Mouse (Mus musculus): ENCODE measurements around the gene Gon4l. TPM values are rescaled to one million over a fixed set of nuclear protein-coding genes. Genes with fewer than 3 reads are reported as not detected.
"Not testable (repeated sequence)": the region's sequence is repeated elsewhere in the genome, so short reads cannot be mapped to it uniquely, and the experiment has no call there.

Gene Gon4l
- polyA plus RNA-seq, 1 experiment from 2014 or later = 15.7 TPM

DNA sequence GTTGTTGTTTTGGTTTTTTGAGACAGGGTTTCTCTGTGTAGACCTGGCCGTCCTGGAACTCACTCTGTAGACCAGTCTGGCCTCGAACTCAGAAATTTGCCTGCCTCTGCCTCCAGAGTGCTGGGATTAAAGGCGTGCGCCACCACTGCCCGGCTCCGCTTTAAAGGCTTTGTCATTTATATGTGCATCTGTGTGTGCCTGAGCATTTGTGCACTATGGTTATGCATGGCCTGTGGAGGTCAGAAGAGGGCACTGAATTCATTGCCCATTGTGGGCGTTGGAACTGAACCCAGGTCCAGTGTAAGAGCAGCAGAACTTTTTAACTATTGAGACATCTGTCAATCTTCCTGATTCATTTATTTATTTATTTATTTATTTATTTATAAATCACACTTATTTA, 58.0 kb downstream of the Gon4l start:
- not testable (repeated sequence) for H3K4me3 ChIP-seq (ENCODE audit: low read depth, low read length)

DNA sequence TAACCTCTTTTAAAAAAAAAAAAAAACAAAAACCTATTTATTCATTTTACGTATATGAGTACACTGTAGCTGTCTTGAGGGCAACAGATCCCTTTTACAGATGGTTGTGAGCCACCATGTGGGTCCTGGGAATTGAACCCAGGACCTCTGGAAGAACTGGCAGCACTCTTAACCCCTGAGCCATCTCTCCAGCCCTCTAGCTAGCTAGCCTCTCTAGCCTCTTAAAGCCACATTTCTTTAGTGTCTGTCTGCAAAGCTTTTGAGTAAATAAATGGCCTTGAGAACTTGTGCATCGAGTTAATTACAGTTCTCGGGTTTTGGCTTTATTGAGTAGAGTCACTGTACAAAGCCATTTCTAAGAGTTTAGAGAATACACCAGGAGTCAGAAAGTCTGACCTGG, 69.8 kb downstream of the Gon4l start:
- Histone ChIP-seq H3K4me2 (replicated peaks; ENCODE audit: low read depth, low read length) (no peak overlapping the region), H3K4me3 (ENCODE audit: low read depth, low read length) (no peak overlapping the region), H3K27ac (ENCODE audit: low read length) (no peak overlapping the region), H3K36me3 (ENCODE audit: control insufficient read depth, insufficient read depth, low read length) (peaks cover 77% of the 10 kb centered on the region), H3K9me3 (ENCODE audit: control insufficient read depth, low read depth, low read length) (no peaks in the 10 kb centered on the region), H3K27me3 (ENCODE audit: control insufficient read depth, insufficient read depth, low read length) (no peaks in the 10 kb centered on the region), H3K9ac (replicated peaks; ENCODE audit: low read depth, low read length) (no peak overlapping the region), H3K4me1 (ENCODE audit: control insufficient read depth, insufficient read depth, low read length) (no peaks in the 10 kb centered on the region)
- WGBS = 85% methylated on average over 3 of the region's 3 CpGs
- no peak for ATAC-seq (ENCODE audit: insufficient number of reproducible peaks, insufficient read depth, low FRiP score, low read depth)

More for the DNA sequence above, 58.0 kb downstream of the Gon4l start:
- not testable (repeated sequence) for H3K27ac ChIP-seq (ENCODE audit: low read length); H3K9ac ChIP-seq (replicated peaks; ENCODE audit: low read depth, low read length); ATAC-seq (ENCODE audit: insufficient number of reproducible peaks, insufficient read depth, low FRiP score, low read depth); H3K4me1 ChIP-seq (ENCODE audit: control insufficient read depth, insufficient read depth, low read length); H3K9me3 ChIP-seq (ENCODE audit: control insufficient read depth, low read depth, low read length); H3K4me2 ChIP-seq (replicated peaks; ENCODE audit: low read depth, low read length); H3K27me3 ChIP-seq (ENCODE audit: control insufficient read depth, insufficient read depth, low read length); H3K36me3 ChIP-seq (ENCODE audit: control insufficient read depth, insufficient read depth, low read length)
- WGBS = 95% methylated on average over 7 of the region's 7 CpGs

DNA sequence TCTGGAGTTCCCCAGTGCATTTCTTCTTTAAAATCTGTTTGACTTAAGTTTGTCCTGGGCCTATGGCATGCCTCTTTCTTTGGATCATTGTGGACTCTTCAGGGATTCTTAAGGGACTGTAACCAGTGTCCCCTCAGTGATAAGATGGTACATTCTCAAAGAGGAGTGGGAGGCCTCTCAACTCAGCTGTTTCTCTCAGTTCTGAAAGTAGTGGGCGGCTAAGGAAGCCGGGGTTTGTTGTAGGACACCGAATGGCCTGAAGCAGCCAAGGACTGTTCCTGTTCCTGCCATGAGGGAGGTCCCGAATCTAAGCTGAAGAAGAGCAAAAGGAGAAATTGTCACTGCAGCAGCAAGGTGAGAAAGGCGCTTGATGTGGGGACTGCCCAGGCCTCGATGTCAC, 70.2 kb downstream of the Gon4l start:
- no peak overlapping the region for H3K4me2 ChIP-seq (replicated peaks; ENCODE audit: low read depth, low read length)
- H3K9ac ChIP-seq (replicated peaks; ENCODE audit: low read depth, low read length) = no peak overlapping the region
- no peak overlapping the region for H3K27ac ChIP-seq (ENCODE audit: low read length)
- no peaks in the 10 kb centered on the region for H3K27me3 ChIP-seq (ENCODE audit: control insufficient read depth, insufficient read depth, low read length)
- ATAC-seq (ENCODE audit: insufficient number of reproducible peaks, insufficient read depth, low FRiP score, low read depth) = no peak
- no peaks in the 10 kb centered on the region for H3K9me3 ChIP-seq (ENCODE audit: control insufficient read depth, low read depth, low read length)
- peaks cover 81% of the 10 kb centered on the region for H3K36me3 ChIP-seq (ENCODE audit: control insufficient read depth, insufficient read depth, low read length)
- 87% methylated on average over 6 of the region's 6 CpGs for WGBS
- no peaks in the 10 kb centered on the region for H3K4me1 ChIP-seq (ENCODE audit: control insufficient read depth, insufficient read depth, low read length)
- no peak overlapping the region for H3K4me3 ChIP-seq (ENCODE audit: low read depth, low read length)

DNA sequence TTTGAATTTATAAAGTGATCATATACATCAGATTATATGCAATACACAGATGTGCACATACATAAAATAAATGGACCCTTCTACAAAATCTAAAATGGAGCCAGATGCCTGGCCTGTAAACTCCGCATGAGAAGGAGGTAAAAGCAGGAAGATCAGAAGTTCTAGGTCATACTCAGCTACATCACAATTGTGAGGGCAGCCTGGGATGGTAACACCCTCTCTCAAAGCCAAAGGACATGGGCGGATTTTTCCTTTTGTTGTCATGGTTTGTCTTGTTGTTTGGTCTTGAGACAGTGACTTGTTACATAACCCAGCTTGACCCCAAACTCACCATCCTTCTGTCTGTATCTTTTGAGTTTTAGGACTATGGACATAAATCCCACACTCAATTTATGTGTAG, 70.7 kb downstream of the Gon4l start:
- H3K9ac ChIP-seq (replicated peaks; ENCODE audit: low read depth, low read length) = no peak overlapping the region
- H3K4me2 ChIP-seq (replicated peaks; ENCODE audit: low read depth, low read length) = no peak overlapping the region
- WGBS = 92% methylated on average over 2 of the region's 2 CpGs
- no peak overlapping the region for H3K4me3 ChIP-seq (ENCODE audit: low read depth, low read length)
- no peak for ATAC-seq (ENCODE audit: insufficient number of reproducible peaks, insufficient read depth, low FRiP score, low read depth)
- no peaks in the 10 kb centered on the region for H3K4me1 ChIP-seq (ENCODE audit: control insufficient read depth, insufficient read depth, low read length)
- H3K36me3 ChIP-seq (ENCODE audit: control insufficient read depth, insufficient read depth, low read length) = peaks cover 87% of the 10 kb centered on the region
- no peaks in the 10 kb centered on the region for H3K9me3 ChIP-seq (ENCODE audit: control insufficient read depth, low read depth, low read length)
- H3K27me3 ChIP-seq (ENCODE audit: control insufficient read depth, insufficient read depth, low read length) = no peaks in the 10 kb centered on the region
- H3K27ac ChIP-seq (ENCODE audit: low read length) = no peak overlapping the region

DNA sequence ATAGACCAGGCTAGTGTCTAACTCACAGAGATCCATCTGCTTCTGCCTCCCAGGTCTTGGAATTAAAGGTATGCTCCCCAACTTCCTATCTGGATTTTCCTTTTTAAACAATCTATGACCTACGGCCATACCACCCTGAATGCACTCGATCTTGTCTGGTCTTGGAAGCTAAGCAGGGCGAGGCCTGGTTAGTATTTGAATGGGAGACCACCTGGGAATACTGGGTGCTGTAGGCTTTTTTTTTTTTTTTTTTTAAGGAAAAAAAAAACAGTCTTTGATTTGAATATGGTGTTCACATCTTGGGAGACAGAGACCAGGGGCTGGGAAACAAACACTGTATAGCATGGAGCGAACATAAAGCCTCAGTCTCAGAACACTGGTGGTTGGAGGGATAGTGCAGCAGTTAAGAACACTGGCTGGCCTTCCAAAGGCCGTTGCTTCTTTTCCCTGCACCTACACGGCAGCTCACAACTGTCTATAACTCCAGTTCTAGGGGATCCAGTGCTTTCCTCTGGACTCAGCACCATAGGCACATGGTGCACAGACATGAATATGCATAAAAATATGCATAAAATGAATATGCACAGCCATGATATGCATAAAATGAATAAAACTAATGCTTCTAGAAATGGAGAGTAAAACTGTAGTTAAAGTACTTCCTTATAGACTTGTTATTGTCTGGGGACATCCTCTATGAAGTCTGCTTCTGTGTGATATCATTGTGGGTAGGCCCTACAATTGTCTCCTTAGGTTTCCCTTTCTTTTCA, 71.5 kb downstream of the Gon4l start:
- Histone ChIP-seq H3K27me3 (ENCODE audit: control insufficient read depth, insufficient read depth, low read length) (no peaks in the 10 kb centered on the region), H3K4me3 (ENCODE audit: low read depth, low read length) (no peak overlapping the region), H3K9me3 (ENCODE audit: control insufficient read depth, low read depth, low read length) (no peaks in the 10 kb centered on the region), H3K36me3 (ENCODE audit: control insufficient read depth, insufficient read depth, low read length) (peaks cover 90% of the 10 kb centered on the region), H3K4me2 (replicated peaks; ENCODE audit: low read depth, low read length) (no peak overlapping the region), H3K9ac (replicated peaks; ENCODE audit: low read depth, low read length) (no peak overlapping the region), H3K27ac (ENCODE audit: low read length) (no peak overlapping the region), H3K4me1 (ENCODE audit: control insufficient read depth, insufficient read depth, low read length) (no peaks in the 10 kb centered on the region)
- no peak for ATAC-seq (ENCODE audit: insufficient number of reproducible peaks, insufficient read depth, low FRiP score, low read depth)
- 86% methylated on average over 6 of the region's 6 CpGs for WGBS

DNA sequence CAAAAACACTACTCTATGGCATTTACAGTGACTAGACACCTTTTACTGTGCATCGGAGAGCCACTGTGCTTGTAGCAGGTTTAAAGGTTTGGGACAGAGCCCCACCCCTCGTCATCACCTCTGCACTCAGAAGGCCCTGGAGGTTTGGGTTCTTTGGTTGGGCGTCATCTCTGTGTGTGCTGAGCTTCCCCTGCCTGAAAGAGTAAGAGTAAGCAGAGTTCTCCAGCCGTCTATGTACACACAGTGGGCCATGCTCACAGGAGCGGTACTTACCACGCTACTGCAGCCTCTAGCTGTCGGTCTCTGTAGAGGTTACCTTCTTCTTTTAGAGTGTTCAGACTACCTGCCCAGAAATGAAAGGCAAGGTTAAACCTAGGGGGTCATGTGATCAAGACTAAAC, 77.6 kb downstream of the Gon4l start:
- no peaks in the 10 kb centered on the region for H3K9me3 ChIP-seq (ENCODE audit: control insufficient read depth, low read depth, low read length)
- peaks cover 41% of the 10 kb centered on the region for H3K36me3 ChIP-seq (ENCODE audit: control insufficient read depth, insufficient read depth, low read length)
- 82% methylated on average over 7 of the region's 7 CpGs for WGBS
- H3K4me1 ChIP-seq (ENCODE audit: control insufficient read depth, insufficient read depth, low read length) = no peaks in the 10 kb centered on the region
- H3K9ac ChIP-seq (replicated peaks; ENCODE audit: low read depth, low read length) = no peak overlapping the region
- no peak overlapping the region for H3K4me3 ChIP-seq (ENCODE audit: low read depth, low read length)
- no peaks in the 10 kb centered on the region for H3K27me3 ChIP-seq (ENCODE audit: control insufficient read depth, insufficient read depth, low read length)
- no peak for ATAC-seq (ENCODE audit: insufficient number of reproducible peaks, insufficient read depth, low FRiP score, low read depth)
- H3K27ac ChIP-seq (ENCODE audit: low read length) = no peak overlapping the region
- H3K4me2 ChIP-seq (replicated peaks; ENCODE audit: low read depth, low read length) = peak overlapping the region; percentile 69; the same call in 1 of the 2 replicates

DNA sequence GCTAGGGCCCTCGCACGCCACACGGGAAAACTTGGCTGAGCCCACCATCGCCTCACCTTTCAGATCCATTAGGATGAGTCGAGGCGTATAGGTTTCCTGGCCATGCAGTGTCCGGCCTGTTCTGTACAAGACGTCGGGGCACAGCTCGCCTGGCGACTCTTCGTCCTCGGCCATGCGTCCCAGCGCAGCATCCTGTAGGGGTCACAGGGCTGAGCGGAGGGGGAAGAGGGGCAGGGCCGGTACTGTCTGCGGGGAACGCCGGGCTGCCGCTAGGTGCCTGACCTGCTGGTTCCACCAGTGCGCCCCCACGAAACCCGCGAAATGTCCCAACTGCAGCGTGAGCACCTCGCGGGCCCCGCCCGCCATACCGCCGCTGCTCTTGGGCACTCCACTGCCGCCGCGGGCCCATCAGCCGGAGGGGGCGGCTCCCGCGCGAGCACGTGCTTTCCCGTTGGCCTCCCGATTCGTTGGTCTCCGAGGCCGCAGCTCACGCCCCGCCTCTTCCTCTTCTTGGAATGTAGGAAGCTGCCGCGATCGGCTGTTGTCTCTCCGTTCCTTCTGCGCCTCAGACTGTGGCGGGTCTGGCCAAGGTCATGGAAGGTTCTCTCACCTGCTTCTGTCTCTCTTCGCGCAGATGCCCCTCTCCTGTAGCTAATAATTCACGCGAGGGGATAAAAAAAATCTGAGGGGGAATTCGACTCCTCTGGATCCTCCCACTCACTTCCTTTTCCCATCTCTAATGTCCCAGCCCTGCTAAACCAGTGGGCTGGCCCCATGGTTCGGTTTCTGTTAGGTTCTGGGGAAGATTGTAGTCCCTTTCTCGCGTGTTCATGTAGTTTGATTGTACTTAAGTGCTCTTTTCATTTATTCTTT, 78.7 kb downstream of the Gon4l start, which contains the start of gene Msto1:
Msto1 (minus strand) TSS at position 489 of the 873 bp plus-strand sequence.
- Histone ChIP-seq H3K27ac (ENCODE audit: low read length) (peak within 1 kb of the TSS; percentile 84), H3K27me3 (ENCODE audit: control insufficient read depth, insufficient read depth, low read length) (no peaks in the 10 kb centered on the region), H3K9me3 (ENCODE audit: control insufficient read depth, low read depth, low read length) (no peaks in the 10 kb centered on the region), H3K9ac (replicated peaks; ENCODE audit: low read depth, low read length) (peak within 1 kb of the TSS; percentile 60), H3K4me2 (replicated peaks; ENCODE audit: low read depth, low read length) (peak within 1 kb of the TSS; percentile 69), H3K4me1 (ENCODE audit: control insufficient read depth, insufficient read depth, low read length) (no peaks in the 10 kb centered on the region), H3K4me3 (ENCODE audit: low read depth, low read length) (peak within 1 kb of the TSS; percentile 66), H3K36me3 (ENCODE audit: control insufficient read depth, insufficient read depth, low read length) (peaks cover 29% of the 10 kb centered on the region)
- WGBS = under 1% methylated on average over 62 of the region's 62 CpGs
- ATAC-seq (ENCODE audit: insufficient number of reproducible peaks, insufficient read depth, low FRiP score, low read depth) = peak; percentile 95

DNA sequence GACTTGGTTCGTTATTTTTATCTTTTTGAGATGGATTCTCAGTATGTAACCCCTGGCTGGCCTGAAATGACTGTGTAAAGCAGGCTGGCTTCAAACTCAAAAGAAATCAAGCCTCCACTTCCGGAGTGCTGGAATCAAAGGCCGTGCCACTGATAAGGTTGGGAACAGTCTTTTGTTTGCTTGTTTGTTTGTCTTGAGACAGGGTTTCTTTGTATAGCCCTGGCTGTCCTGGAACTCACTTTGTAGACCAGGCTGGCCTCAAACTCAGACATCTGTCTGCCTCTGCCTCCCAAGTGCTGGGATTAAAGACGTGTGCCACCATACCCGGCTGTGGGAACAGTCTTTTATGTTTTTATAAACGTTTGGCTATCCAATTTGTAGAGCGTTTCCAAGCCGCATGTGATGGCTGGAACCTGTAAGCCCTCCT, 79.4 kb downstream of the Gon4l start:
- Histone ChIP-seq H3K4me3 (ENCODE audit: low read depth, low read length) (peak overlapping the region; percentile 66), H3K9ac (replicated peaks; ENCODE audit: low read depth, low read length) (peak overlapping the region; percentile 60), H3K9me3 (ENCODE audit: control insufficient read depth, low read depth, low read length) (no peaks in the 10 kb centered on the region), H3K36me3 (ENCODE audit: control insufficient read depth, insufficient read depth, low read length) (peaks cover 26% of the 10 kb centered on the region), H3K4me1 (ENCODE audit: control insufficient read depth, insufficient read depth, low read length) (no peaks in the 10 kb centered on the region), H3K4me2 (replicated peaks; ENCODE audit: low read depth, low read length) (peak overlapping the region; percentile 69), H3K27ac (ENCODE audit: low read length) (peak overlapping the region; percentile 84), H3K27me3 (ENCODE audit: control insufficient read depth, insufficient read depth, low read length) (no peaks in the 10 kb centered on the region)
- ATAC-seq (ENCODE audit: insufficient number of reproducible peaks, insufficient read depth, low FRiP score, low read depth) = no peak
- 26% methylated on average over 8 of the region's 8 CpGs for WGBS

Data from stomach, embryonic 14.5 days (tissue).